Mouse (Mus musculus): ENCODE results near the gene C1rl. TPM values are rescaled to one million over a fixed set of nuclear protein-coding genes. Genes with fewer than 3 reads are reported as not detected.

Gene C1rl
- polyA plus RNA-seq (2014; fragmentation: Illumina TruSeq; extraction: RNeasy Lipid Tissue Mini Kit (QIAGEN cat#74804); ENCODE audit: low replicate concordance): 0.33 TPM

DNA sequence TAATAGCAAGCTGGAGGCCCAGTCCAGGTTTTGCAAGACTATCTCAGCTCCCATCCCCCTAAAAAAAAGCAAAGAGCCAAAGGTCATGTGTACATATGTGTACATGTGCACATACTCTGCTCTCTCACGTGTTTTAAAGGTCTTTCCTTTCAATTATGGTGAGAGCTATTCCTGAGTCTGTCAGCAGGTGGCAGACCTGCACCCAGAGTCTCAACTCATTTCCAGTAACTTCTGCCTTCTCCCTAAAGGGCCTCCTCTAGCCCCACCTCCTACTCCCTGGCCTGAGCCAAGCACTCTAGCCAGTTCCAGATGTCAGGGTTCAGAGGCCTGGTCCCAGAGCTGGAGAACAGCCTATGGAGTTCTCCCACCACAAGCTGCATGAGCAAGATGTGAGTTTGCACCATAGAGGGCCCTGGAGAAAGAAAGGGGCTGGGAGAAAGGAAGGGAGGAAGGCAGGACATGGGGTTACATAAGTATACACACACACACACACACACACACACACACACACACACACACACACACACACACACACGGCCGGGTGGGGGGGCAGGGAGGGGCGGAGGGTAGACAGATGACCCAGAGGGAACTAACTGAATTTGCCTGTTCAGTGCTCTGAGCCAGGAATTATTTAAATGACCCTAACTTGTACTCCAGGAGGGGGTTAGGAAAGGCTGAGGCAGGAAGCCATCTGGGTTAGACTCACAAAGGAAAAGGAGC, at the start of gene C1rl:
Gene C1rl (plus strand): TSS at position 272 of the 720 bp plus-strand sequence.

DNA sequence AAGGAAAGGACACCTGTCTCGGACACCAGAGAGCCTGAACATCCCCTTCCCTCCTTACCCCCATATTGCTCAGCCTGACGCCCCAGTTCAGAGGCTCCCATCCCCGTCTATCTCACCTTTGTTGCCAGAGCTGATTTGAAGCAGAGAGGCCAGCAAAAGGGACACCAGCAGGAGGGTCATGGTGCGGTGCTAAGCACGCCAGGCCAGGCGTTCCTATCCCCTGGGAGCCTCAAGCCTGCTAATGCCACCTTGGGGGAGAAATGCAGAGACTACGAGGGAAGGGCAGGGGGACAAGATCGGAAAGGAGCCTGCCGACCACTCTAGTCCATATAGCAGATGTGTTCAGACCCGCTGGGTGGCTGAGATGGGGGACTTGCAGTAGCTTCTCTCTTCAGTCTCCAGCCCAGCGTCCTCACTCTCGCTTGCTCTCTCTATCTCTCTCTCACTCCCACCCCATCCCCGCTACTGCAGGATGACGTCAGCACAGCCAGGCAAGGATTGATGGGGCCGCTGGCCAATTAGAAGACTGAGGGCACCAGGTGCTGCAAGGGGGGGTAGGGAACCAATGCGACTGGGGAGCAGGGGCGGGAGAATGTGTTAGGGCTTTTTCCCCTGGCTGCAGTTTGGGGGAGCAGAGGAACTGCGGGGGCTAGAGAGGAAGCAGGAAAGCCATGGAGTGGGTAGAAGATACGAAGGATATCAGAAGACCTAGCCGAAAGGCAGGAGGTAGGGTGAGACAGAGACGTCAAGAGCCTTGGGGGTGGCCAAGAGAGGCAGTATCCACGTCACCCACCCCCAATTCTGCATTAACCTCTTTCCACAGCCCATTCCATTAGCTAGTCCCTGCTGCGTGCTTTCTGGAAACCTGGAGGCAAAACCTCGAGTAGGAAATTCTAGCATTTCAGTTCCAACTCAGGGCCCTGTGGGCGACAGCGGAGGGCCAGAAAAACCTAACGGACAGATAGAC, 28.3 kb upstream of the C1rl start, which contains the start of gene Clstn3:
Gene Clstn3 (minus strand): TSS at position 490 of the 967 bp plus-strand sequence.

DNA sequence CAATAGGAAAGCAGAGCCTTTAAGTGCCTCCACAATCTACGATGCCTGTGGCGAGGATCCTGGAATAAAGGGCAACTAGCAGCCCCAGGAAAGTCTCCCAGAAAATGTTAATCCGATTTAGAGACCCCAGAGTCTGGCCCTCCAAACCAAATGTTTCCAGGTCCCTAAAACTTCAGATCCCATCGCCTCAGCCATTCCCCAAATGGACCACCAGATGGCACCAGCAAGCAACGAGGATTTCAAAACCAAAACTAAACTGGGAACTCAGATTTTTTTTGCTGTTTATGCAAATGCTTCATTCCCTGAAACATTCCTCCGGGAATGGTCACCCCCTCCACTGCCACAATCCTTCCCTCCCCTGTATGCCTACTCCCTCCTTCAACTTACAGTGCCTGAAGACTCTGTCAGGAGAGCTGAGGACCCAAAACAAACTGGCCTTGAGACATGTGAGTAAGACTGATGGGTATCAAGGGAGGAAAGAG, 19.5 kb downstream of the C1rl start, which contains the start of gene C1ra:
Gene C1ra (plus strand): TSS at position 51 of the 482 bp plus-strand sequence.

DNA sequence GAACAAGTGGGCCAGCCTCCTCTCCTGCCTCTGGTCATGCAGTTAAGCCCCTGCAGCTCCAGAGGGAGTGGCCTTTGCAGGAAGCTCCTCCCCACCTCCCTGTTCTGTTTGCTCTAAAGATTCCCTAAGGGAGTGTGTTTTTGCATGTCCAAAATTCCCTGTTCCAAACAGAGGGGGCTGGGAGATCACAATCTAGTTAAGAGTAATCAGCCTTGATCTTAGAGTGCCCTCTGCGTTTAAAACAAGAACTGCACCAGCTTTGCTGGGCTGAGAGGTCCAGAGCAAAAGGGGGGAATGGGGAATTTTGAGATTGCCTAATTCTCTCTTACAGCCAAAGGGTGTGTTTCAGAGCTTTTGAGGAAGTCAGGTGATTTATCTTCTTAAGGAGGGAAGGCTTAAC, 49.4 kb downstream of the C1rl start, which contains the start of gene C1s1:
Gene C1s1 (minus strand): TSS at position 76 of the 400 bp plus-strand sequence.

Other genes starting within 250 kb of the C1rl start
- gene Cd163, start 188.5 kb upstream of the C1rl start, polyA plus RNA-seq (2014; fragmentation: Illumina TruSeq; extraction: RNeasy Lipid Tissue Mini Kit (QIAGEN cat#74804); ENCODE audit: low replicate concordance): 1.9 TPM
- gene Pex5, start 78.0 kb upstream of the C1rl start, polyA plus RNA-seq (2014; fragmentation: Illumina TruSeq; extraction: RNeasy Lipid Tissue Mini Kit (QIAGEN cat#74804); ENCODE audit: low replicate concordance): 10.2 TPM
- gene Clstn3, start 28.3 kb upstream of the C1rl start, polyA plus RNA-seq (2014; fragmentation: Illumina TruSeq; extraction: RNeasy Lipid Tissue Mini Kit (QIAGEN cat#74804); ENCODE audit: low replicate concordance): not detected
- 4.6 TPM for gene C1ra, start 19.3 kb downstream of the C1rl start, polyA plus RNA-seq (2014; fragmentation: Illumina TruSeq; extraction: RNeasy Lipid Tissue Mini Kit (QIAGEN cat#74804); ENCODE audit: low replicate concordance)
- 34.9 TPM for gene C1s1, start 49.2 kb downstream of the C1rl start, polyA plus RNA-seq (2014; fragmentation: Illumina TruSeq; extraction: RNeasy Lipid Tissue Mini Kit (QIAGEN cat#74804); ENCODE audit: low replicate concordance)
- gene C1rb, start 77.2 kb downstream of the C1rl start, polyA plus RNA-seq (2014; fragmentation: Illumina TruSeq; extraction: RNeasy Lipid Tissue Mini Kit (QIAGEN cat#74804); ENCODE audit: low replicate concordance): not detected
- 0.30 TPM for gene C1s2, start 143.0 kb downstream of the C1rl start, polyA plus RNA-seq (2014; fragmentation: Illumina TruSeq; extraction: RNeasy Lipid Tissue Mini Kit (QIAGEN cat#74804); ENCODE audit: low replicate concordance)
- 128 TPM for gene Lpcat3, start 169.9 kb downstream of the C1rl start, polyA plus RNA-seq (2014; fragmentation: Illumina TruSeq; extraction: RNeasy Lipid Tissue Mini Kit (QIAGEN cat#74804); ENCODE audit: low replicate concordance)
- gene Emg1, start 219.1 kb downstream of the C1rl start, polyA plus RNA-seq (2014; fragmentation: Illumina TruSeq; extraction: RNeasy Lipid Tissue Mini Kit (QIAGEN cat#74804); ENCODE audit: low replicate concordance): 8.9 TPM
- 27.4 TPM for gene Phb2, start 219.2 kb downstream of the C1rl start, polyA plus RNA-seq (2014; fragmentation: Illumina TruSeq; extraction: RNeasy Lipid Tissue Mini Kit (QIAGEN cat#74804); ENCODE audit: low replicate concordance)
- gene Ptpn6, start 245.6 kb downstream of the C1rl start, polyA plus RNA-seq (2014; fragmentation: Illumina TruSeq; extraction: RNeasy Lipid Tissue Mini Kit (QIAGEN cat#74804); ENCODE audit: low replicate concordance): 0.89 TPM
- gene Grcc10, start 248.3 kb downstream of the C1rl start, polyA plus RNA-seq (2014; fragmentation: Illumina TruSeq; extraction: RNeasy Lipid Tissue Mini Kit (QIAGEN cat#74804); ENCODE audit: low replicate concordance): 1.6 TPM

Data from small intestine, adult 10 weeks (tissue).